Mouse (Mus musculus) liver, embryonic 13.5 days (tissue): ENCODE results near the gene Ltc4s. TPM values are rescaled to one million over a fixed set of nuclear protein-coding genes. Genes with fewer than 3 reads are reported as not detected.

Source experiments
- ATAC-seq: fragments of 200-750 bp; cut with Nextera tagmentation; 2 replicates; pipeline ENCODE4 v1.8.0; 2017; ENCODE audit warnings: low read depth, mild to moderate bottlenecking, moderate number of reproducible peaks, moderate library complexity
- DNase-seq: peaks from one replicate; pipeline ENCODE4 v3.0.0; 2022
- H3K27ac ChIP-seq: fragments of 300-500 bp; sonication (generic); 2 replicates; pipeline ENCODE4 v1.5.1; 2015; ENCODE audit warnings: moderate library complexity, mild to moderate bottlenecking, inconsistent platforms
- H3K27me3 ChIP-seq: fragments of 300-500 bp; sonication (generic); 2 replicates; pipeline ENCODE4 v1.6.1; 2015; ENCODE audit warnings: mild to moderate bottlenecking, inconsistent platforms
- H3K36me3 ChIP-seq: fragments of 300-500 bp; sonication (generic); 2 replicates; pipeline ENCODE4 v1.6.1; 2015; ENCODE audit warnings: mild to moderate bottlenecking, inconsistent platforms
- H3K4me1 ChIP-seq: fragments of 300-500 bp; sonication (generic); replicated peaks from 2 replicates; pipeline ENCODE4 v1.6.1; 2015; ENCODE audit warnings: inconsistent platforms
- H3K4me2 ChIP-seq: fragments of 300-500 bp; sonication (generic); 2 replicates; pipeline ENCODE4 v1.6.1; 2015; ENCODE audit warnings: inconsistent platforms, mild to moderate bottlenecking, moderate library complexity
- H3K4me3 ChIP-seq: fragments of 300-500 bp; sonication (generic); replicated peaks from 2 replicates; pipeline ENCODE4 v1.5.1; 2015; ENCODE audit warnings: mild to moderate bottlenecking, inconsistent platforms
- H3K9ac ChIP-seq: fragments of 300-500 bp; sonication (generic); 2 replicates; pipeline ENCODE4 v1.6.1; 2015; ENCODE audit warnings: mild to moderate bottlenecking, inconsistent platforms
- H3K9me3 ChIP-seq: fragments of 300-500 bp; sonication (generic); replicated peaks from 2 replicates; pipeline ENCODE4 v1.6.1; 2016; ENCODE audit warnings: inconsistent platforms
- WGBS: fragments of 180-500 bp; shearing (Covaris S2); methylation state at CpG from one replicate; pipeline ENCODE4 v1.1.7; 2015; ENCODE audit not compliant: insufficient replicate concordance; 5-methylcytosine and 5-hydroxymethylcytosine counted together
- polyA plus RNA-seq: library from polyadenylated mRNA; unstranded; fragments of >200 nt; fragmentation: Nextera tagmentation; extraction: Ambion mirVana; gene quantifications from 2 replicates; pipeline ENCODE4 v1.2.1, GENCODE M21; 2015

Gene Ltc4s
- polyA plus RNA-seq, 1 experiment from 2014 or later, result 0.99 TPM

DNA sequence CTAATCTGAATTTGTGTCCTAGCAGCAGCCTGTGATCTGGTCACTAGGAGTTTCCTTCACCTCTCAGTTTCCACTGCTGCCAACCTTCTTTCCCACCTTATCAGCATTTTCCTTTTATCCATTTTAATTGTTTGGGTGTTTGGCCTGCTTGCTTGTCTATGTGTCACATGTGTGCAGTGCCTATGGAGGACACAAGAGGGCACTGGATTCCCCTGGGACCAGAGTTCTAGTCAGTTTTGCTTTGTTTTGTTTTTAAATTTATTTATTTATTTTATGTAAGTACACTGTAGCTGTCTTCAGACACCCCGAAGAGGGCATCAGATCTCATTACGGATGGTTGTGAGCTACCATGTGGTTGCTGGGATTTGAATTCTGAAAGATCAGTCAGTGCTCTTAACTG is 30.7 kb upstream of the Ltc4s start:
- H3K4me2 ChIP-seq, result no peak overlapping the region
- no peak overlapping the region for H3K4me3 ChIP-seq
- no peak overlapping the region for H3K27ac ChIP-seq
- H3K27me3 ChIP-seq, result no peaks in the 10 kb centered on the region
- ATAC-seq, result no peak
- H3K9ac ChIP-seq, result no peak overlapping the region
- 77% methylated on average over 2 of the region's 2 CpGs for WGBS
- DNase-seq, result no peak
- peaks cover 36% of the 10 kb centered on the region for H3K36me3 ChIP-seq
- no peaks in the 10 kb centered on the region for H3K9me3 ChIP-seq
- H3K4me1 ChIP-seq, result peaks cover 5% of the 10 kb centered on the region

DNA sequence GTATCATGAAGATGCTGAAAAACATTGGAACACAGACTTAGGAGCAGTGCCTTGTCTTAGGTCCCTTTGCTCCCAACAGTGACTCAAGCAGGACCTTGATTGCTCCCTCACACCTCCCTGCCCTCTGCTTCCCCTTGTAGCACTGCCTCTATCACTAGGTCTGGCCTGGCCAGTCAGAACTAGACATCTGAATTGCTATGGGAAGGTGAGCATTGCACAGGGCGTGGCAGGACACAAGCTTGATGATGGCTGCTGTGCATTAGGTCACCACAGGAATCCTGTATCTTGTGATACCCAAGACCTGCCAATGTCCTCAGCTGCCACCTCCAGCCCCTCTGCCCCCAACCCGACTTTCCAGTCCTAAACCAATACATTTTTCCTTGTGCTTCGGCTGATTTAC is 28.6 kb upstream of the Ltc4s start:
- WGBS, result 73% methylated on average over 3 of the region's 3 CpGs

DNA sequence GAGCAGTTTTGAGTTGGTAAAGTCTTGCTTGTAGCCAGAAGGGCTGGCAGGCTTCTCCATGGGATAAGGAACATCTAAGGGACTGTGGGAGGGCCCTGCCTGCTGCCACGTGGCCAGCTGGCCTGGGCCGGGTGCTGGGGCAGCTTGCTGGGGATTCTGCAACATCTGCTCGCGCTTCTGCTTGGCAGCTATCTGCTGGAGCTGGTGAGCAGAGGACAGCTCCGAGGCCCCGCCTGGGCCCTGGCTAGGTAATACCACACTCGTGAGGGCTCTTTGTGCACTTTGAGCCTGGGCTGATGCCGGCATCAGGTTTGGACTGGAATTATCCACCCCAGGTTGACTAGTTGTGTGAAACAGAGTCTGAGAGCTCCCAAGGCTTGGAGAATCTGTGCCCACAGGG is 27.5 kb upstream of the Ltc4s start:
- ATAC-seq, result no peak

More for the DNA sequence above, 28.6 kb upstream of the Ltc4s start:
- ATAC-seq, result no peak
- H3K9me3 ChIP-seq, result no peaks in the 10 kb centered on the region
- no peak overlapping the region for H3K4me3 ChIP-seq
- no peaks in the 10 kb centered on the region for H3K27me3 ChIP-seq
- peaks cover 5% of the 10 kb centered on the region for H3K4me1 ChIP-seq
- no peak overlapping the region for H3K27ac ChIP-seq
- no peak overlapping the region for H3K9ac ChIP-seq
- no peak for DNase-seq
- H3K36me3 ChIP-seq, result peaks cover 51% of the 10 kb centered on the region
- H3K4me2 ChIP-seq, result no peak overlapping the region

DNA sequence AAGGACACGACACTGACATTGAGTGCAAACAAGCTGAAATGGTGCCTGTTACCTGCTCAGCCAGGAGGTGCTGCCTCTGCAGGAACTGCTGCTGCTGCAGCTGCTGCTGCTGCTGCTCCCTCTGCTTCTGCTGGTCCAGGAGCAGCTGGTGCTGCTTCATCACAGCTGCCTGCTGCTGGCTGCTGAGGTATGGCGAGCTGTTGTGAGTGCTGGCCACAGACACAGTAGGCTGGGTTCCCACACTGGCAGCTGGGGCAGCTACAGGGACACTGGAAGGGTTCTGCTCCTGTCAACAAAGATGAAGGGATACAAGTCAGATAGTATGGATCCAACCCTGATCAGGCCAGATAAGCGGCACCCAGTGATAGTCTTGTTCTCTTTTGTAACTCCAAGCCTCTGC is 24.8 kb upstream of the Ltc4s start:
- Histone ChIP-seq H3K4me1 (peaks cover 5% of the 10 kb centered on the region), H3K36me3 (peaks cover 89% of the 10 kb centered on the region), H3K27me3 (no peaks in the 10 kb centered on the region), H3K9ac (no peak overlapping the region), H3K27ac (no peak overlapping the region), H3K4me3 (no peak overlapping the region), H3K4me2 (no peak overlapping the region), H3K9me3 (no peaks in the 10 kb centered on the region)
- no peak for ATAC-seq
- WGBS, result 83% methylated on average over 3 of the region's 3 CpGs
- DNase-seq, result no peak

More for the DNA sequence above, 27.5 kb upstream of the Ltc4s start:
- Histone ChIP-seq H3K27ac (no peak overlapping the region), H3K4me1 (peaks cover 5% of the 10 kb centered on the region), H3K4me3 (no peak overlapping the region), H3K36me3 (peaks cover 62% of the 10 kb centered on the region), H3K9me3 (no peaks in the 10 kb centered on the region), H3K27me3 (no peaks in the 10 kb centered on the region), H3K4me2 (no peak overlapping the region), H3K9ac (no peak overlapping the region)
- no peak for DNase-seq
- 83% methylated on average over 8 of the region's 8 CpGs for whole genome bisulfite sequencing

DNA sequence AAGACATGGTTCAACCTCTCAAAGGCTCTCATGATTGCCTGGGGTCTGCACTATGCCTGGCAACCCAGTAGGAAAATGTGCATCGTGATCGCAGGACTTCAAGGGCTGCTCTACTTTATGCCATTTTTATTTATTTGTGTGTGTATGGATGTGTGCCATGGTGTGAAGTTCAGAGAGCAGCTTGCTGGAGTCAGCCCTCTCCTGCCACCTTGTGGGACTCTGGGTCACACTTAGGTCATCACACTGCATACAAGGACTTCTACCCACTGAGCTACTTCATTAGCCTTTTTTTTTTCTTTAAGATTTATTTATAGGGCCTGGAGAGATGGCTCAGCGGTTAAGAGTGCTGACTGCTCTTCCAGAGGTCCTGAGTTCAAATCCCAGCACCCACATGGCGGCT is 23.6 kb upstream of the Ltc4s start:
- Histone ChIP-seq H3K27ac (no peak overlapping the region), H3K4me1 (peaks cover 1% of the 10 kb centered on the region), H3K9ac (no peak overlapping the region), H3K9me3 (no peaks in the 10 kb centered on the region), H3K4me3 (no peak overlapping the region), H3K4me2 (no peak overlapping the region), H3K27me3 (no peaks in the 10 kb centered on the region), H3K36me3 (peaks cover 93% of the 10 kb centered on the region)
- ATAC-seq (no peak), DNase-seq (no peak)
- WGBS, result 78% methylated on average over 4 of the region's 4 CpGs

DNA sequence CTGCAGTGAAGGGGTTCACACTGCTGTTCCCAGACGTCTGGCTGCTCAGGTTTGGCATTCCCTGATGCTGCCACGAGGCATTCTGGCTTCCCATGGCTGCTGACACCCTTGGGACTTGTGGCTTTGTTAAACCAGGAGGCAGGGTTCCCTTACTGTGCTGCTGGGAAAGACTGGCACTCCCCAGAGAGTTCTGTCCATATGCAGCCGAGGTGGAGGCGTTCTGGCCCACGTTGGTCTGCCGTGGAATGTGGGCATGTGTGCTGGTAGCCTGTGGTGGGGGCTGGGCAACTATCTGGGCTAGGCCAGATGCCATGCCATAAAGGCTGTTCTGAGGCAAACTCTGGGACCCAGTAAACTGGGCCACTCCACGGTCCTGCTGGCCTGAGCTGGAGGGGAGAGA is 19.9 kb upstream of the Ltc4s start:
- no peaks in the 10 kb centered on the region for H3K27me3 ChIP-seq
- 75% methylated on average over 7 of the region's 7 CpGs for WGBS
- no peak overlapping the region for H3K9ac ChIP-seq
- no peak overlapping the region for H3K4me3 ChIP-seq
- H3K9me3 ChIP-seq, result no peaks in the 10 kb centered on the region
- no peak for DNase-seq
- H3K4me1 ChIP-seq, result no peaks in the 10 kb centered on the region
- no peak for ATAC-seq
- H3K36me3 ChIP-seq, result peaks cover 72% of the 10 kb centered on the region
- no peak overlapping the region for H3K4me2 ChIP-seq
- no peak overlapping the region for H3K27ac ChIP-seq

DNA sequence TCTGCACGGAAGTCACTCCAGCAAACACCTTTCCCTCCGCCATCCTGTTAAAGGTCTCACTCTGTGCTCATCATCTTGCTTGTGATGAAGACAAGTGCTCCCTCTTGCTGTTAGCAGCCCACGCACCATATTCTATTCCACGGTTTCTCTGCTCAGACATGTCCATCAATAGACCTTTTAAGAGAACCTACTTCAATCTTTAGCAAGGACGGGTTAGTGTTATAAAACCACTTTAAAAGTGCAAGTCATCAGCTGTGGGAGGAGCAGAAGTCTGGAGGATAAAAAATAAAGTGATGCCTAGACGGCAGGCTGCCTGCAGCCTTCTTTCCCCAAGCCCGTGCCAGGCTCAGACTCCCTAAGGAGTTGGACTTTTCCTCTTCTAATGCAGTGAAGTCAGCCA is 18.2 kb upstream of the Ltc4s start:
- H3K36me3 ChIP-seq, result peaks cover 56% of the 10 kb centered on the region
- no peak overlapping the region for H3K27ac ChIP-seq
- H3K4me2 ChIP-seq, result no peak overlapping the region
- 52% methylated on average over 7 of the region's 7 CpGs for WGBS
- no peak overlapping the region for H3K4me3 ChIP-seq
- no peak overlapping the region for H3K9ac ChIP-seq
- no peak for ATAC-seq
- no peak for DNase-seq
- H3K27me3 ChIP-seq, result no peaks in the 10 kb centered on the region
- H3K9me3 ChIP-seq, result no peaks in the 10 kb centered on the region
- H3K4me1 ChIP-seq, result no peaks in the 10 kb centered on the region

DNA sequence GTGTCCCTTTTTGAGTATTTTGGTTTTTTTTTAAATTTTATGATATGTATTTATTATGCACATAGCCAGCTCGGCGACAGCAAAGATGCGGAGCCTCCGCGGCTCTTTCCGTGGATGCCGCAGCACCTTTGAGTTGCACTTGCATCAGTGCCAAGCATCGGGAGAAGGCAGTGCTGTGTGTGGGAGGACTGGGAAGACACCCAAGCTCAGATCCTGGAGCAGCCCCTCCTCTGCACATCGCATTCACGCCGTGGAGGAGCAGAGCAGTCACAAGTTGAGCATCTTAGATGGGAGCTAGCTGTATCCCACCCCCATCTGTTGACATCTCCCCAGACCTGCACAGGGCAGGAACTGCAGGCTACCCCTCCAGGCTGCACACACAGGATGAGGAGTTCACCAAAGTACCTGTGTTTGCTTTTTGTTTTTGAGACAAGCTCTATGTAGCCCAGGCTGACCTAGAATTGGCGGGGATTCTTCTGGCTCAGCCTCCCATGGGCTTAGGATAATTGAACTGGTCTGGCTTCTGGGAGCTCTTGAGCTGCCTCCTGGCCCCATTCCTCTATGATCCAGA is 15.7 kb upstream of the Ltc4s start:
- Histone ChIP-seq H3K4me1 (no peaks in the 10 kb centered on the region), H3K27ac (no peak overlapping the region), H3K36me3 (peaks cover 30% of the 10 kb centered on the region), H3K4me2 (no peak overlapping the region), H3K27me3 (no peaks in the 10 kb centered on the region), H3K9me3 (no peaks in the 10 kb centered on the region), H3K4me3 (no peak overlapping the region), H3K9ac (no peak overlapping the region)
- DNase-seq (no peak), ATAC-seq (no peak)
- WGBS, result 74% methylated on average over 12 of the region's 12 CpGs

DNA sequence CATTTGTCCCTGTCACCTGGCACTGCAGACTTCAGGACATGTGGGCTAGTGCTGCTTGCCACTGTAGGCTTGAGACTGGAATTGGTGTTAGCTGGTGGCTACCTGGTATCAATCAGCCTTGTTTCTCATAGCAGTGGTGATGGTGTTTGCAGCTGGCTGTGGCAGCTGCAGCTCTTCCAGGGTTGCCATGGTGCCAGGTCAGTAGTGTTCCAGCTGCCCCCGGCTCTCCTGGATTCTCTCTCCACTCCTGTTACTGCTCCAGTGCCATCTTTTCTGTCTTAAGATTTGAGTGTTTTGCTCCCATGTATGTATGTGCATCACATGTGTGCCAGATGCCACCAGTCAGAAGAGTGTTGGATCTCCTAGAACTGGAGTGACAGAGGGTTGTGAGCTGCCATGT is 15.0 kb upstream of the Ltc4s start:
- H3K27me3 ChIP-seq, result no peaks in the 10 kb centered on the region
- H3K4me1 ChIP-seq, result no peaks in the 10 kb centered on the region
- peaks cover 23% of the 10 kb centered on the region for H3K36me3 ChIP-seq
- H3K9me3 ChIP-seq, result no peaks in the 10 kb centered on the region
- no peak overlapping the region for H3K9ac ChIP-seq
- H3K4me3 ChIP-seq, result no peak overlapping the region
- ATAC-seq, result no peak
- no peak overlapping the region for H3K27ac ChIP-seq
- 67% methylated on average over 1 of the region's 1 CpGs for WGBS
- no peak for DNase-seq
- H3K4me2 ChIP-seq, result no peak overlapping the region

DNA sequence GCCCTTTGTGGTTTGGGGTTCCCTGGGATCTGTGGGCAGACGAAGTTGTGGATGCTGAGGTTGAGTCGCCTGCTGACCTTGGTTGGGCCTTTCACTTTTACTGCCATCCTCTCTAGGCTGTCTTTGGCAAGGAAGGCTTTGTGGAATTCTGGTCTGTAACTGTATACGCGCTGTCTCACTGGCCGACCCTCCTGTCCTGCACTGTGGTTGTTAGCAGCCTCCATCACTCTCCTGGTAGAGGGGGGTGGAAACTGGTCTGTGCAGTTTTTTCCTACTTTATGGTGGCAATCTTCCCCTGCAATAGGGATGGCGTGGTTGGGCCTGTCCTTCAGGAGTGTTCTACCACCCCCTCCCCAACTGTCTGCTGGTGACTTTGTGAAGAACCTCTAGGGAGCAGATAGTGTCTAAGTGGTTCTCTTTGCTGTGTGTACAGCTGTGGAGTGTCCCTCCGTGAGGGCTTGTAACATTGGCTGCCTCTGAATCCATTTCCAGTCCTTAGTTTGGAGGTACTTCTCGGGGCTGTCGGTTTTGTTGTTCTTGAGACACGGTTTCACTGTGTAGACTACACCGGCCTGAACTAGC is 14.4 kb upstream of the Ltc4s start:
- WGBS, result 69% methylated on average over 11 of the region's 11 CpGs
- Histone ChIP-seq H3K4me1 (no peaks in the 10 kb centered on the region), H3K27ac (no peak overlapping the region), H3K4me3 (no peak overlapping the region), H3K9ac (no peak overlapping the region), H3K36me3 (peaks cover 17% of the 10 kb centered on the region), H3K9me3 (no peaks in the 10 kb centered on the region), H3K27me3 (no peaks in the 10 kb centered on the region), H3K4me2 (no peak overlapping the region)
- no peak for DNase-seq
- ATAC-seq, result no peak

DNA sequence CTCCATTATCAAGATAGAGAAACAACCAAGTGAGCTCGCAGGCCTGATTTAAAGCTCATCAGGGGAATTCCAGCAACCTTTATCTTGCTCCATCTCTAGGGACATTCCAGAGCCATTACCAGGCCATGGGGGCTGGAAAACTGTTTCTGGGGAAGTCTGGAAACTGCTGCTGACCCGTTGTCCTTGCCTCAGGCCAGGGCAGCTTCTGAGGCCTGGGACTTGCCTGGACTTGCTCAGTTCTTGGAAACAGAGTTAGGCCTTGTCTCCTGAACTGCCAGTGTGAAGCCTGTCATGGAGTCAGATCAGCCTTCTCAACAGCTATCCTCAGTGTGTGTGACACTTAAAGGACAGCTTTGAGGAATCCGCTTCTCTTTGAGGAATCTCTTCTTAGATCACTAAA is 13.8 kb upstream of the Ltc4s start:
- Histone ChIP-seq H3K4me2 (no peak overlapping the region), H3K9me3 (no peaks in the 10 kb centered on the region), H3K4me1 (no peaks in the 10 kb centered on the region), H3K27ac (no peak overlapping the region), H3K27me3 (no peaks in the 10 kb centered on the region), H3K9ac (no peak overlapping the region), H3K4me3 (no peak overlapping the region), H3K36me3 (peaks cover 11% of the 10 kb centered on the region)
- WGBS, result 61% methylated on average over 3 of the region's 3 CpGs
- no peak for ATAC-seq
- no peak for DNase-seq

DNA sequence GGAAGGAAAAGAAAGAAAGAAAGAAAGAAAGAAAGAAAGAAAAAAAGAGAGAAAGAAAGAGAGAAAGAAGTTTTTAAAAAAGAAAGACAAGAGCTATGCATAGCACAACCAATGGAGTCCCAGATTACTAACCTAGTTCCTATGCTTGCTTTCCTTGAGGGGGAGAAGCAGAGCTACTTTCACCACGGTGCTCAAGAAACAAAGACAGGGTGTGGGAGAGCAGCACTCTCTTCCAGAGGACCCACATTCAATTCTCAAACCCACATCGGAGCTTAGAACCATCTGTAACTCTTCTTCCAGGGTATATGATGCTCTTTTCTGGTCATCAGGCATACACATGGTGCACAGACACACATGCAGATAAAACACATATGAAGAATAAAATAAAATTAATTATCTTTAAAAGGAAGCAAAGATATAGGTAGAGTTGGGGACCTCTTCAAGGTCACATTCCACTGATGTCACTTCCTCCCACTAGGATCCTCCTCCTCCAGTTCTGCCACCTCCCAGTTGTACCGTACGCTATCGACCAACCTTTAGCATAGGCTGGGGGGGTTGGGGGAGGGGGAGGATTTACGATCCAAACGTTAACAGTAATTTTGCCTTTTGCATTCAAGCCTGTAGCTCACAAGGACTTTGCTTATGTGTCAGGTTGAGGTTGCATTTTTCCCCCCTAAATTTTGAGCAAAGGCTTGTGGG is 10.2 kb upstream of the Ltc4s start:
- Histone ChIP-seq H3K27ac (no peak overlapping the region), H3K9ac (no peak overlapping the region), H3K36me3 (no peaks in the 10 kb centered on the region), H3K27me3 (no peaks in the 10 kb centered on the region), H3K4me1 (no peaks in the 10 kb centered on the region), H3K4me3 (no peak overlapping the region), H3K4me2 (no peak overlapping the region), H3K9me3 (no peaks in the 10 kb centered on the region)
- ATAC-seq (no peak), DNase-seq (no peak)
- WGBS, result 69% methylated on average over 7 of the region's 7 CpGs
